Mouse (Mus musculus) erythroblast, embryonic 14.5 days (primary cell): ENCODE results near the gene Ccnyl1.

Experiments used
- GATA1 ChIP-seq: IDR thresholded peaks from 2 replicates; pipeline ENCODE4 v1.6.1; 2012; ENCODE audit warnings: low read length, inconsistent platforms, mixed read lengths
- TAL1 ChIP-seq: IDR thresholded peaks from 3 replicates; pipeline ENCODE4 v1.6.1; 2012; ENCODE audit warnings: low read length, inconsistent platforms, mixed read lengths

DNA sequence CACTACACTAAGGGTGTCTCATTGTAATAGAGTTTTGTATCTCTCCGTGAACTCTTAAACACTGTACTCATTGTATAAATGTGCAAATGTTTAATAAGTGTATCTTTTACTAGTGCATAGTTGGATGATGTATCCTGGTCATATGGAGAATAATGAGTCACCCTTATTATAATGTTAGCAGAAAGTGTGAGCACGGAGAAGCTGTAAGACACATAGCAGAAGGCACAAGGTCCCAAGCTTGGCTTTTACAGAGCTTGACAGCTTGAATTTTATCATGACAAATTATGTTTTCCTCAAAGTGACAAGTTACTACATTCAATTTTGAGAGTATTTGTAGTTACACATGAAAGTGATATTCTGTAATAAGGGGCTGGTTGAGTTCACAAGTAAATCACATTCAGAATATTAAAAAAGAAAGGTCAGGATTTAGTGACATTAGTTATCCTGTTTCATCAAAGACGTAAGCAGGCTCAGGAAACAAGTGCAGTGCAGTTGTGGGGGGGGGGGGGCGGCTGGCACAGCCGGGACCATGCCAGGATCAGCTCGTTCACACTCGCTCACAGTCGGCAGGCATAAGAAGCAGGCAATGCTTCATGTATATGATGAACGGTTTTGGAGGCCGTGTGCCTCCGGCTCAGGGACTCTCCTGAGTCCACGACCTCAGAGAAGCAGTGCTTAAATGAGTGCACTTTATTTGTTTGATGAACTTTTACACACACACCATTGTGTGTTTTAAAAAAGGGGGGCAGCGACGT is 21.9 kb downstream of the Ccnyl1 start:
- no peak for TF ChIP-seq GATA1
- no peak for TF ChIP-seq TAL1
